19 mouse cellular contexts compared by ENCODE assay signal in the genomic region with DNA sequence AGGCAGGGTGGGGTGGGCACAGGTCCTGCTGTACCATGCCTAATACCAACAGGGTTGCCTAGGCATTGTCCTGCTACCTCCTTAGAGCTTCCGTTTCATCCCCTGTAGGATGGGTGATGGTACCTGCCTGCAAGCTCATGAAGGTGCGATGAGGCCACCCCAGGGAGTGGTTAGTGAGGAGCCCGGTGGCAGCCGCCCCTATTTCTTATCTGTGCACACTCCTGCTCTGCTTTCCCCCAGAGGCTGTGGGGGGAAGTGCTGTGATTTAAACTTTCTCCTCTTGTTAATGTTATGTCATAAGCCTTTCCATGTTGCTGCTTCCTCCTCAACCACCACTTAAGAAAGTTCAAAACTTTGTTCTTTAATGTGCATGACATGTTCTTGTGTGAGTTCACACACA. TPM values are rescaled to one million over a fixed set of nuclear protein-coding genes. Genes with fewer than 3 reads are reported as not detected.
DNase-seq lines count a peak whose midpoint lies in the region; ATAC-seq and TF ChIP-seq lines count a peak whose summit lies in the region.
"Had no signal": no experiment of that assay in that cellular context is flagged by ENCODE, and none has a peak within 500 bp of the region (broad histone marks: within the 10 kb centered on the region; RNA-seq: fewer than 3 reads in every experiment).

No protein-coding gene starts in this region.

- no peak for ATAC-seq in hindbrain, postnatal 0 days
- no peak for ATAC-seq in hindbrain, embryonic 16.5 days
- no peak for ATAC-seq in midbrain, embryonic 11.5 days (ENCODE audit: low FRiP score)
- ATAC-seq in midbrain, embryonic 16.5 days, result no peak
- ATAC-seq in G1E (ENCODE audit: extremely low read depth, insufficient number of reproducible peaks, low FRiP score, poor library complexity, severe bottlenecking), result no peak
- ATAC-seq: activated CD4-positive, CD25-positive, alpha-beta regulatory T cell, adult 4 months had no signal

- no peaks in the 10 kb centered on the region for H3K36me3 ChIP-seq in hindbrain, postnatal 0 days (ENCODE audit: insufficient read depth, low read length)
- H3K36me3 ChIP-seq in hindbrain, embryonic 16.5 days (ENCODE audit: control insufficient read depth, insufficient read depth, low read length), result no peaks in the 10 kb centered on the region
- H3K36me3 ChIP-seq in midbrain, embryonic 11.5 days (ENCODE audit: control insufficient read depth, insufficient read depth, low read length), result no peaks in the 10 kb centered on the region
- H3K36me3 ChIP-seq in midbrain, embryonic 16.5 days (ENCODE audit: control insufficient read depth, insufficient read depth, low read length), result no peaks in the 10 kb centered on the region
- peaks cover 56% of the 10 kb centered on the region for H3K36me3 ChIP-seq in G1E (replicated peaks)
- H3K36me3 ChIP-seq: neural tube, embryonic 12.5 days had no signal

- no peak for TF ChIP-seq POLR2A in brain, embryonic 14.5 days (IDR thresholded peaks at IDR 0.05; ENCODE audit: borderline replicate concordance, extremely low read depth, insufficient read depth, insufficient read length, poor library complexity, severe bottlenecking)

- peak; percentile 45 for TF ChIP-seq CTCF in hindbrain, postnatal 0 days (IDR thresholded peaks at IDR 0.05; ENCODE audit: low read depth)
- TF ChIP-seq CTCF in G1E (IDR thresholded peaks at IDR 0.05; ENCODE audit: low read depth, low read length), result no peak
- TF ChIP-seq CTCF in brain, embryonic 14.5 days (IDR thresholded peaks at IDR 0.05; ENCODE audit: borderline replicate concordance, extremely low read depth, insufficient read depth, insufficient read length), result peak; percentile 34; the same call in 1 of the 2 replicates

- no peak overlapping the region for H3K4me3 ChIP-seq in hindbrain, postnatal 0 days (ENCODE audit: low read length)
- H3K4me3 ChIP-seq in hindbrain, embryonic 16.5 days (ENCODE audit: low read length), result no peak overlapping the region
- no peak overlapping the region for H3K4me3 ChIP-seq in midbrain, embryonic 11.5 days (ENCODE audit: low read depth, low read length)
- no peak overlapping the region for H3K4me3 ChIP-seq in midbrain, embryonic 16.5 days (ENCODE audit: low read depth, low read length)
- no peak overlapping the region for H3K4me3 ChIP-seq in G1E (ENCODE audit: low read depth, low read length)
- H3K4me3 ChIP-seq: heart, embryonic 13.5 days; hindbrain, embryonic 10.5 days; limb, embryonic 12.5 days; megakaryocyte, embryonic 14.5 days; neural tube, embryonic 12.5 days had no signal

- no peaks in the 10 kb centered on the region for H3K9me3 ChIP-seq in hindbrain, postnatal 0 days (ENCODE audit: low read length)
- H3K9me3 ChIP-seq in hindbrain, embryonic 16.5 days (ENCODE audit: control insufficient read depth, low read length), result no peaks in the 10 kb centered on the region
- no peaks in the 10 kb centered on the region for H3K9me3 ChIP-seq in midbrain, embryonic 11.5 days (ENCODE audit: control insufficient read depth, low read length)
- H3K9me3 ChIP-seq in midbrain, embryonic 16.5 days (replicated peaks; ENCODE audit: control insufficient read depth, low read length, poor library complexity, severe bottlenecking), result no peaks in the 10 kb centered on the region
- no peaks in the 10 kb centered on the region for H3K9me3 ChIP-seq in G1E (replicated peaks)
- H3K9me3 ChIP-seq: heart, embryonic 13.5 days; hindbrain, embryonic 10.5 days; limb, embryonic 12.5 days; megakaryocyte, embryonic 14.5 days; neural tube, embryonic 12.5 days had no signal

- 67% methylated on average over 4 of the region's 4 CpGs for WGBS in hindbrain, postnatal 0 days
- WGBS in hindbrain, embryonic 16.5 days, result 55% methylated on average over 4 of the region's 4 CpGs
- 65% methylated on average over 4 of the region's 4 CpGs for WGBS in midbrain, embryonic 11.5 days
- WGBS in midbrain, embryonic 16.5 days, result 60% methylated on average over 4 of the region's 4 CpGs

- H3K4me1 ChIP-seq in hindbrain, postnatal 0 days (ENCODE audit: insufficient read depth, low read length), result peaks cover 4% of the 10 kb centered on the region; the same call in 1 of the 2 replicates
- peaks cover 8% of the 10 kb centered on the region for H3K4me1 ChIP-seq in hindbrain, embryonic 16.5 days (ENCODE audit: control insufficient read depth, insufficient read depth, low read depth, low read length)
- peaks cover 6% of the 10 kb centered on the region; the same call in 1 of the 2 replicates for H3K4me1 ChIP-seq in midbrain, embryonic 11.5 days (ENCODE audit: control insufficient read depth, insufficient read depth, low read length)
- H3K4me1 ChIP-seq in midbrain, embryonic 16.5 days (ENCODE audit: control insufficient read depth, insufficient read depth, low read length), result peaks cover 2% of the 10 kb centered on the region; the same call in 1 of the 2 replicates
- peaks cover 19% of the 10 kb centered on the region for H3K4me1 ChIP-seq in G1E (ENCODE audit: insufficient read depth, low read depth, low read length)

- H3K4me2 ChIP-seq in hindbrain, postnatal 0 days (ENCODE audit: low read depth, low read length), result no peak overlapping the region
- H3K4me2 ChIP-seq in hindbrain, embryonic 16.5 days (ENCODE audit: low read length), result no peak overlapping the region
- H3K4me2 ChIP-seq in midbrain, embryonic 11.5 days, result no peak overlapping the region
- no peak overlapping the region for H3K4me2 ChIP-seq in midbrain, embryonic 16.5 days (ENCODE audit: low read length)
- H3K4me2 ChIP-seq: heart, embryonic 13.5 days; limb, embryonic 12.5 days; neural tube, embryonic 12.5 days had no signal

- no peak overlapping the region for H3K9ac ChIP-seq in hindbrain, postnatal 0 days (replicated peaks; ENCODE audit: low read length)
- H3K9ac ChIP-seq in hindbrain, embryonic 16.5 days (ENCODE audit: low read depth, low read length), result no peak overlapping the region
- H3K9ac ChIP-seq in midbrain, embryonic 11.5 days (ENCODE audit: low read length), result no peak overlapping the region
- H3K9ac ChIP-seq in midbrain, embryonic 16.5 days (ENCODE audit: low read depth, low read length), result no peak overlapping the region
- H3K9ac ChIP-seq: heart, embryonic 13.5 days; limb, embryonic 12.5 days; neural tube, embryonic 12.5 days had no signal

- H3K27me3 ChIP-seq in hindbrain, postnatal 0 days (ENCODE audit: insufficient read depth, low read length), result no peaks in the 10 kb centered on the region
- H3K27me3 ChIP-seq in hindbrain, embryonic 16.5 days (replicated peaks; ENCODE audit: control insufficient read depth, insufficient read depth, low read length), result no peaks in the 10 kb centered on the region
- H3K27me3 ChIP-seq in midbrain, embryonic 11.5 days (ENCODE audit: control insufficient read depth, insufficient read depth, low read length), result no peaks in the 10 kb centered on the region
- H3K27me3 ChIP-seq in midbrain, embryonic 16.5 days (ENCODE audit: control insufficient read depth, insufficient read depth, low read depth, low read length), result no peaks in the 10 kb centered on the region
- H3K27me3 ChIP-seq in G1E (ENCODE audit: insufficient read depth, low read length), result no peaks in the 10 kb centered on the region
- H3K27me3 ChIP-seq: limb, embryonic 12.5 days; megakaryocyte, embryonic 14.5 days; neural tube, embryonic 12.5 days had no signal

- H3K27ac ChIP-seq in hindbrain, postnatal 0 days, result no peak overlapping the region
- H3K27ac ChIP-seq in hindbrain, embryonic 16.5 days (ENCODE audit: low read depth, low read length), result no peak overlapping the region
- no peak overlapping the region for H3K27ac ChIP-seq in midbrain, embryonic 11.5 days (ENCODE audit: low read depth, low read length)
- no peak overlapping the region for H3K27ac ChIP-seq in midbrain, embryonic 16.5 days (ENCODE audit: low read length)
- H3K27ac ChIP-seq: heart, embryonic 13.5 days; hindbrain, embryonic 10.5 days; limb, embryonic 12.5 days; neural tube, embryonic 12.5 days had no signal

- no peak for DNase-seq in hindbrain, postnatal 0 days (ENCODE audit: low spot score)
- peak; percentile 80 for DNase-seq in midbrain, embryonic 11.5 days (ENCODE audit: low spot score, missing footprints)
- DNase-seq in G1E (ENCODE audit: low spot score), result peak; percentile 8
- no peak for DNase-seq in brain, embryonic 14.5 days (ENCODE audit: low read depth)
- DNase-seq in gastrocnemius, postnatal 10 days, result no peak
- DNase-seq in adrenal gland, adult 18-20 months (ENCODE audit: low spot score in 2 of 2), result no peak
- DNase-seq: cerebellum, postnatal 14 days; kidney, adult 11 months; kidney, postnatal 36 days; lung, adult 18-20 months; thymus, adult 2 months had no signal

RNA-seq across cellular contexts. Expression of a gene that starts 38.4 kb away (rescaled TPM):
- 17.4 and 26.2 TPM in 2 replicates for total RNA-seq in hindbrain, postnatal 0 days (2014; rRNA removed)
- polyA plus RNA-seq in hindbrain, postnatal 0 days (2015; fragmentation: Nextera tagmentation; extraction: Ambion mirVana), result 12.8 and 13.6 TPM in 2 replicates
- 12.6 and 13.2 TPM in 2 replicates for polyA plus RNA-seq in hindbrain, embryonic 16.5 days (2015; fragmentation: Nextera tagmentation; extraction: Ambion mirVana)
- 6.7 and 8.1 TPM in 2 replicates for polyA plus RNA-seq in midbrain, embryonic 11.5 days (2014; fragmentation: Nextera tagmentation; extraction: Ambion mirVana)
- polyA plus RNA-seq in midbrain, embryonic 16.5 days (2015; fragmentation: Nextera tagmentation; extraction: Ambion mirVana), result 12.8 and 13.5 TPM in 2 replicates
- total RNA-seq in G1E (2014; fragmentation: Nextera tagmentation) (7.4 and 11.9 TPM in 2 replicates), G1E (2017) (13.6 and 16.0 TPM in 2 replicates)
- 8.8 and 11.5 TPM in 2 replicates for polyA plus RNA-seq in G1E (2012)
- polyA plus RNA-seq in brain, embryonic 14.5 days (2012; rRNA removed), result 16.8 and 21.8 TPM in 2 replicates
- total RNA-seq in gastrocnemius, postnatal 10 days (2021), result 10 to 100 TPM; 12.2 to 15.3 TPM
- total RNA-seq in adrenal gland, adult 18-20 months (2021), result 10 to 100 TPM; 28.2 to 29.1 TPM

Comparison
In these comparisons a context has a peak if more than half of its experiments do, and no peak if none do; other contexts are left out.
1. DNase-seq: peak in midbrain, embryonic 11.5 days (single experiment) and G1E (single experiment); none in hindbrain, postnatal 0 days (single experiment), brain, embryonic 14.5 days (single experiment), gastrocnemius, postnatal 10 days (single experiment) and adrenal gland, adult 18-20 months (0 of 2).